Mouse (Mus musculus): ENCODE data around the gene Hist1h4f.
A peak's percentile ranks its signal among the peaks of the same experiment; 100 is the strongest.

Hist1h4f gene

DNA sequence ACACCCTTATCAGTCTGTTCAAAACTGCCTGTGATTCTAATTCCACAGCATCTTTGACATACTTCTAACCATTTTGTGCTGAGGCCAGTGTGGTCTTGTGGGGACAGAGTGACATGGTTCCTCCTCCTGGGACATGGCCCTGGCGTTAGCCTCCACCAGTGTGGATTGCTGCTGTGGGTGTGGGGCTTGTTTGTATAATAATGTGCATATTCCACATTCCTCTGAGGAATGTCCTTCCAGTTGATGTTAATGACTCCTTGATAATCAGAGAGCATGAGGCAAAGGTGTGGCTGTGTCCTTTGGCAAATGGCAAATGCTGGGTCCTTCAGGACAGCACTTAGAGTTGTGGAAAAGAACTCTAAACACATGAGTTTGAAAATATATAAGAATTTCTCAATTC, 37.9 kb downstream of the Hist1h4f start:
- no peak for DNase-seq (ENCODE audit: low spot score in 2 of 2)

DNA sequence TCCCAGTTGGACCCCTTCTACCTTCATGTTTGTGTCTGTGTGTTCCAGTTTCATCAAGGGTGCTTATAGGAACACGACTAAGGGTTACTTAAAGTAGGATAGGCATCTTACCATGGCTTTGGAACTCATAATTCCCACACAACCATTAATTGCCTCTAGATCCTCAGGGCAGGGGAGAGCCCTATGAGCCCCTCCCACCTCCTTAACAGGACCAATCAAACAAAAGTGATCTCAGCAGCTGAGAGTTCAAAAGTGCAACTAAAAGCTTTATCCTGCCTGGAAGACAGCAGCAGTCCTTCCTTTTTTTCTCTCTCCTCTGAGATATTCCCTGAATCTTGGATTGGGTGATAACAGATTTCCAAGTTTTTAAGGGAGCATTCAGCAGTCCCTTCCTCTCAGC, 41.3 kb downstream of the Hist1h4f start:
- DNase-seq (ENCODE audit: low spot score in 2 of 2): no peak

- DNase-seq (ENCODE audit: low spot score in 2 of 2): no peak
These were observed 44.5 kb downstream of the Hist1h4f start for GRCm38 (mm10) chr13:23506819-23507515.

- no peak for DNase-seq (ENCODE audit: low spot score in 2 of 2)
These were observed 45.1 kb downstream of the Hist1h4f start for GRCm38 (mm10) chr13:23506351-23506750.

DNA sequence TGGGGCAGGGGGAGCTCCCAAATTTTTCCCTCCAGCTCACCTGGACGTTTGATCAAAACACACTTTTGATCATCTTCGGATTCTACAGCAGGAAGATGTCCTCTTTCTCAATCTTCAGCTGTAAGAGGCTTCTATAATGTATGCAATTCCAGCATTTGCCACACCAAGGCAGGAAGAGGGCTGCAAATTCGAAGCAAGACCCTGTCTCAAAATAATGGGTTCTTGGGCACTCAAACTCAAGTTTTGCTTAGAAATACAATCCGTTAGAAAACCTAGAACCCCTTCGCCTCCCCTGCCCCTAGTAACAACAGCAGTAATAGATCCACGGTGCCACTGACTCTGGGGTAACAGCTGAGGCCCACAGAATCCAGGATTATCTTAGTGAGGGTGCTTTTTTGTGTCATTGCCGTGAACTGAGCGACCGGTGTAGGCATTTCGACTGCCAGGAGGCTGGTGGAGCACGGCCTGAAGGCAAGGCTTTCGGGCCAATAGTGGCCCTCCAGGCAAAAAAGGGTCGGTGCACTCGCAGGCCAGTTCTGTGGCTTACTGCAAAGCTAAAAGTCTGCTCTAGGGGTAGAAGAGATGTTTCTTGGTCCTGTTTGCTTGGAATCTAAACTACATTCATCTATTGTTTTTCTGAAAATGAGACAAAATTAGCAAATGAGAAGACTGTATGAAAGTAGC, 45.6 kb downstream of the Hist1h4f start:
- no peak for DNase-seq (ENCODE audit: low spot score in 2 of 2)

DNA sequence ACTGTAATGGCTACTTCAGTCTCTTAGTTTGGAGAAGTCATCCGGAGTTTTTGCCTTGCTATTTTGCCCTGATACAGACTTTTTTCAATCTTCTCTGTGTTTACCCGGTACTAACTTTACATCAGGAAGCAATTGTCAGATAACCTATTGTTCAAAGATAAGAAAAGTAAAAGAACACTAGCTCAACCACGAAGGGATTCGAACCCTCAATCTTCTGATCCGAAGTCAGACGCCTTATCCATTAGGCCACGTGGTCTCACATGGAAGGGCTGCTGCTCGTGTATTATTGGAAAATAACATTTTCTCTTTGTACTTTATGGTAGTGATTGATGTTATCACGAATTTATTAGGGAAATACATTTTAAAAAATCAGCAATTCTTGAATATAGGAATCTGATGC, 47.7 kb downstream of the Hist1h4f start:
- peak; percentile 15 to 17 for DNase-seq (ENCODE audit: low spot score in 2 of 2)

- DNase-seq (ENCODE audit: low spot score in 2 of 2): no peak
These were observed 48.5 kb downstream of the Hist1h4f start for GRCm38 (mm10) chr13:23502916-23503315.

DNA sequence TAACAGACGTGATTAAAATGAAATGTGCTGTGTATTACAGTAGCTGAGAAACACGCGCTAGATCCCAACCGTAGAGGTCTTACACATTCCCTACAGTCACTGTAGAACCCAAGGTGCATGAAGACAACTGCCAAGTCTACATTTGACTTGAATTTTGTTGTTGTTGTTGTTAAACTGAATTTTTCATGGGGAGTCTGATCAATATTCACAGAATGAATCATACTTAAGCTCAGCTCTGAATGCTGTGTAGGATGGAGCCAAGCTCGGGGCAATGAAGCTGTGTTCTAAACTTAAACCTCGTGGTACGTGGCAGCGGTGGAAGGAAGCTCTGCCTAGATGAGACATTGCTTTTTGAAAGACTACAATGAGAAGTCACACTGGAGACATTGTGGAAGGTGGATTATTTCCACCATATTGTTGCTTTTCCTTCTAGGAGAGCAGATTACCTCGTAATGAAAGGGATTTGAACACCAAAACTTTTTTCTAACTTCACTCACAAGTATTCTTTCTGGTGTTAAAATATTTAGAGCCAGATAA, 49.3 kb downstream of the Hist1h4f start:
- no peak for DNase-seq (ENCODE audit: low spot score in 2 of 2)

DNA sequence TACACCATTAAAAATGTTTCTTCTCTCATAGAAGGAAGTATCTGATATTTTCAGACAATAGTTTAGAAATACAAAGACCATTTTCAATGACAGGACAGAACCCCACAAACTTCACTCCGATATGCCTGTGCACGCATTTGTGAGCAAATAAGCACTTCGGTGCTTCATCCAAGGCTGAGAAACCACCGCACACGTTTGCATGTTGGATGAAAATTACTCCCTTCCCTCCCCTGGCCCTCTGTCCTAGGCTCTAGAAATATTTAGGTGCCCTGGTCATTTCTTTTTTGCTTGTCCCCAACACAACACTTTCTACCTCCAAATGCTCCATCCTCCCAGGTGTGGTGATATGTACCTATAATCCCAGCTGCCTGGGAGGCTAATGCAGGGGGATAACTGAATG, 49.9 kb downstream of the Hist1h4f start:
- DNase-seq (ENCODE audit: low spot score in 2 of 2): no peak
